Comparison of ENCODE assay signal across 11 mouse cellular contexts in the genomic region with DNA sequence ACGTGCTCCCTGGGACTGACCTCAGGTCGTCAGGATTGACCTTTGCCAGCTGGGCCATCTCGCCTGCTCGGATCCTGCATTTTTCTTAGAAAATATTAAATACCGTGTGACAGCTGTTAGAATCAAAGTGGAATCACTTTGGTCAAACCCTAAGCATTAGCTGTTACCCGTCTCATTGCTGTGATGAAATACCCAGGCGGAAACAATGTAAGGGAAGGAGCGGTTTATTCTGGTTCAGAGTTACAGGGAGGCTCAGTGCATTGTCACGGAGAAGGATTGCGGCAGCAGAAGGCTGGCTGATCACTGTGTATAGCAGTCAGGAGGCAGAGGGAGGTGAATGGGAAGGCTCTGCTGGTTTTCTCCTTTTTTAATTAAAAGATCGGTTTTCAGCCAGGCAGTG.
"Had no signal": no experiment of that assay in that cellular context is flagged by ENCODE, and none has a peak within 500 bp of the region (broad histone marks: within the 10 kb centered on the region; RNA-seq: fewer than 3 reads in every experiment).

No protein-coding gene starts in this region.

- DNase-seq: kidney, adult 8-10 months; kidney, postnatal 25 days; lung, adult 18-20 months; lung, postnatal 36 days; retina, postnatal 1 day; thymus, postnatal 36 days had no signal

- H3K9me3 ChIP-seq: limb, embryonic 13.5 days; midbrain, embryonic 13.5 days; neural tube, embryonic 12.5 days had no signal

- H3K27me3 ChIP-seq: limb, embryonic 13.5 days; neural tube, embryonic 12.5 days had no signal

- H3K4me1 ChIP-seq: limb, embryonic 13.5 days; midbrain, embryonic 13.5 days; neural tube, embryonic 12.5 days had no signal

- H3K9ac ChIP-seq: liver, embryonic 14.5 days; midbrain, embryonic 13.5 days; neural tube, embryonic 12.5 days had no signal

- H3K4me2 ChIP-seq: limb, embryonic 13.5 days; midbrain, embryonic 13.5 days; neural tube, embryonic 12.5 days had no signal

- H3K4me3 ChIP-seq: limb, embryonic 13.5 days; midbrain, embryonic 13.5 days; neural tube, embryonic 12.5 days had no signal

- H3K27ac ChIP-seq: limb, embryonic 13.5 days; liver, embryonic 14.5 days; midbrain, embryonic 13.5 days; neural tube, embryonic 12.5 days had no signal

- H3K36me3 ChIP-seq: limb, embryonic 13.5 days; midbrain, embryonic 13.5 days; neural tube, embryonic 12.5 days had no signal

- ATAC-seq: intestine, postnatal 0 days had no signal
